Mouse (Mus musculus) CD4-positive, CD25-positive, alpha-beta regulatory T cell, adult 9 weeks (primary cell): ENCODE data around the gene Lrrd1. TPM values are rescaled to one million over a fixed set of nuclear protein-coding genes. Genes with fewer than 3 reads are reported as not detected.

ENCODE experiments used
- polyA plus RNA-seq: library from polyadenylated mRNA; unstranded; fragments of 100-300 nt; shearing (Covaris generic); gene quantifications from one replicate; pipeline ENCODE4 v1.2.1, GENCODE M21; 2017

The Lrrd1 gene
- polyA plus RNA-seq: 0.25 TPM

DNA sequence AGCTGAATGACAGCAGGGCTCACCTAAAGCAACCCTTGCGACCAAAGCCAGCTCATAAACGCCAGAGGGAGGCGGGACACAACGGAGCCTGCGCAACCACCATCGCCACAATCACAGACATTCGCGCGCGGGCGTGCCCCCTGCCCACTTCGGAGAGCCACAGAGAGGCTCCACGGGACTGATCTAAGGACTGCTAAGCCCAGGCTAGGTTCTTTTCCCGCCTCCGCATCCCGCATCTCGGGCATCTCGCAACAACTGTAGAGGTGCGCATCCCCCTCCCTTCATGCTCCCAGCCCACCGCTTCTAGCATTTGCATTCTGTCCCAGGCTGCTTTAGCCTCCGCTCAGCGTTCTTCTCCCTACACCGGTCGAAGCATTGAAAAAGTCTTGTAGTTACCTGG, at the start of gene Lrrd1:
TSS of gene Lrrd1 (plus strand) at position 148 of the 400 bp plus-strand sequence.

DNA sequence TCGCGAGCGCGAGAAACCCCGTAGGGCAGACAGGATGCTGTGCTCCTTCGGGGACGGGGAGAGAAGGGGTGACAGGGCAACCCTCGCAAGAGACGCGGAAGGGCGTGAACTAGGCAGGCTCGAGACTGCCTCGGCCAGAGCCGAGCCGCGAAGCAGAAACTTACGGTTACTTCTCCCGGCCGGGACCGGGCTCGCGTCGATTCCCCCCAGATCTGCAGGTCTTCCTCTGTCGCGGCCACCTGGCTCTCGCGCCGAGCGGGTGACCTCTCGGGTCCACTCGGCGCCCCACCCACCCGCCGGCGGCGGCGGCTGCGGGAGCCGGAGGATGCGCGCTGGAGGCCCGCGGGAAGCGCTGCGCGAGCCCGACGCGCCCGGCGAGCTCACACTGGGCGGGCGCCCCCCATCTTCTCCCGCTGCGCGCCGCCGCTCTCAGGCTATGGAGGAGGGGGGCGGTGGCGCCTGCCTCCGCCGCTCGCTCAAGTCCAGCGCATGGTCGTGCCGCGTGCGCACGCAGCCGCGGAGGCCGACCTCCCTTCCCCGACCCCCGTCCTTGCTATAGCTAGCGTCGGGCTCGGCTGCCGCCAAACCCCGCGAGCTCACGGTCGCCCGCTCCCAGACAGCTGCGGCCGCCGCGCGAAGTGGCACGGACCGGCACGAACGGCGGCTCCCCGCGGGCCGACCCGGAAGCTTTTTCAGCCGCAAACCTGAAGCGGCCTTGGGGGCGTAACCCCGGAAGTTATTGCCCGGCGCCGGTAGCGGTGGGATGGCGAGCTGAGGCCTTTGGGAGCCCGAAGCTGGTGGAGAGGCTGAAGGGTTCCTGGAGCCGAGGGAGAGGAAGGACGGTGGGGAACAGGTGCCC, 42.3 kb upstream of the Lrrd1 start, which contains the start of the genes Ankib1 and Krit1:
TSS of gene Ankib1 (minus strand) at position 493 of the 859 bp plus-strand sequence.
TSS of gene Krit1 (plus strand) at position 752 of the 859 bp plus-strand sequence.

DNA sequence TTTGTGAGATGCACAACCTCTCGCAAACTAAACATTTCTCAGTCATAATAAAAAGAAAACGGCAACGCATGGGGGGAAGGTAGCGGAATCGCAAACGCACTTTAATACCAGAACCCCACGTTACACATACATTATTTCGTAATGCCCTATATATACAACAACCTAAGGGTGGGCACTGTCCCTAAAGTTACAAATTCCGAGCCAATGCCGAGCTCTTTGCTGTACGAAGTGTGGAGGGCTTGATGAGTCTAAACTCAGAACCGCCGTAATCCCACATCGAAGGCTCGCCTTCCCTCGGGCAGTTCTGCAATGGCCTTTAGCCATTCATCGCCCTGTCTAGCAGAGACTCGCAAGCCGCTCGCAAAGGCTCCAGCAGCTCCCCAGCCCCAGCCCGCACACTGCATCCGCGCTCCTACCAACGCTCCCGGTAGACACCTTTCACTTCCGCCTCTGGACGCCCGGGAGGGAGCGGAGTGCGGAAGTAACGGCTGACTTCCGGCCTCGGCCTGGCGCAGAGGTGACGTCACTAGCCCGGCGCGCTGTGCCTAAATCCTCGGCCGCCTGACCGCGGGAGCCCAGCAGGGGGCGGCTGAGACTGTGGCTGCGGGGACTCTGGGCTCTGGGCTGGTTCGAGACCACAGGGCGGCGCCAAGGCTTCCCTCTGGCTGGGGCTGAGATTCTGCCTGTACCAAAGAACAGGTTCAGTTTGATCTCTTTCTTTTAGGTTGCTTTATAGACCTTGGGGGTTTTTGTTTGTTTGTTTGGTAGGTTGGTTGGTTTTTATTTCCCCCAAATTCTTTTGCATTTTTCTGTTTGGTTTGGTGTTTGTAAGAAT, 48.7 kb downstream of the Lrrd1 start, which contains the start of gene Mterf1a:
TSS of gene Mterf1a (minus strand) at position 475 of the 835 bp plus-strand sequence.

Other genes with a start within 250 kb of the Lrrd1 start
- gene Pex1, start 249.1 kb upstream of the Lrrd1 start, polyA plus RNA-seq: 16.4 TPM
- 39.3 TPM for gene Rbm48, start 248.6 kb upstream of the Lrrd1 start, polyA plus RNA-seq
- gene Tmbim7, start 194.0 kb upstream of the Lrrd1 start, polyA plus RNA-seq: not detected
- gene Gatad1, start 188.0 kb upstream of the Lrrd1 start, polyA plus RNA-seq: 7.2 TPM
- 8.6 TPM for gene Ankib1, start 42.2 kb upstream of the Lrrd1 start, polyA plus RNA-seq
- gene Krit1, start 42.0 kb upstream of the Lrrd1 start, polyA plus RNA-seq: 96.1 TPM
- gene Mterf1a, start 48.8 kb downstream of the Lrrd1 start, polyA plus RNA-seq: 26.9 TPM
- 168 TPM for gene Akap9, start 82.9 kb downstream of the Lrrd1 start, polyA plus RNA-seq